Mouse (Mus musculus): ENCODE results near the gene Nfkb2. TPM values are rescaled to one million over a fixed set of nuclear protein-coding genes. Genes with fewer than 3 reads are reported as not detected.

Gene Nfkb2
- polyA plus RNA-seq, 1 experiment, result 67.2 TPM

- Histone ChIP-seq H3K4me3 (no peak overlapping the region), H3K36me3 (ENCODE audit: control insufficient read depth, insufficient read depth) (peaks cover 33% of the 10 kb centered on the region), H3K4me2 (ENCODE audit: low read depth) (no peak overlapping the region), H3K27me3 (ENCODE audit: control insufficient read depth, insufficient read depth, insufficient read length) (no peaks in the 10 kb centered on the region), H3ac (ENCODE audit: control insufficient read depth, insufficient read length) (no peak overlapping the region), H3K79me2 (ENCODE audit: control insufficient read depth, insufficient read depth) (no peaks in the 10 kb centered on the region)
- no peak for TF ChIP-seq MAX (IDR thresholded peaks at IDR 0.05; ENCODE audit: low read depth)
- TF ChIP-seq TCF3 (IDR thresholded peaks at IDR 0.05; ENCODE audit: insufficient read length, low read depth), result no peak
- no peak for TF ChIP-seq USF1 (IDR thresholded peaks at IDR 0.05; ENCODE audit: low read depth)
- TF ChIP-seq MYOD1 (IDR thresholded peaks at IDR 0.05; ENCODE audit: control insufficient read depth in 1 of 3, insufficient read length in 2 of 3, low read depth in 2 of 3), result no peak
- no peak for TF ChIP-seq POLR2AphosphoS2 (IDR thresholded peaks at IDR 0.05; ENCODE audit: insufficient read length, low read depth)
- TF ChIP-seq MYOG (IDR thresholded peaks at IDR 0.05; ENCODE audit: control insufficient read depth in 1 of 3, insufficient read depth in 1 of 3, insufficient read length in 2 of 3, low read depth in 2 of 3), result no peak
- no peak for TF ChIP-seq POLR2A (IDR thresholded peaks at IDR 0.05; ENCODE audit: insufficient read length, low read depth)
- TF ChIP-seq REST (IDR thresholded peaks at IDR 0.05; ENCODE audit: insufficient read depth, insufficient read length), result no peak
These were observed 19.4 kb upstream of the Nfkb2 start for GRCm38 (mm10) chr19:46284686-46285085.

GRCm38 (mm10) chr19:46285631-46286030 is 18.5 kb upstream of the Nfkb2 start:
- Histone ChIP-seq H3K4me2 (ENCODE audit: low read depth) (no peak overlapping the region), H3K36me3 (ENCODE audit: control insufficient read depth, insufficient read depth) (peaks cover 31% of the 10 kb centered on the region), H3K4me3 (no peak overlapping the region), H3K27me3 (ENCODE audit: control insufficient read depth, insufficient read depth, insufficient read length) (no peaks in the 10 kb centered on the region), H3K79me2 (ENCODE audit: control insufficient read depth, insufficient read depth) (no peaks in the 10 kb centered on the region), H3ac (ENCODE audit: control insufficient read depth, insufficient read length) (no peak overlapping the region)
- TF ChIP-seq E2F4 (IDR thresholded peaks at IDR 0.05; ENCODE audit: insufficient read depth) (no peak), SRF (IDR thresholded peaks at IDR 0.05; ENCODE audit: control insufficient read depth, insufficient read length, low read depth) (no peak), CEBPB (IDR thresholded peaks at IDR 0.05; ENCODE audit: insufficient read depth, poor library complexity, severe bottlenecking) (no peak), MAX (IDR thresholded peaks at IDR 0.05; ENCODE audit: low read depth) (no peak), MYOD1 (IDR thresholded peaks at IDR 0.05; ENCODE audit: control insufficient read depth in 1 of 3, insufficient read length in 2 of 3, low read depth in 2 of 3) (no peak), TCF12 (IDR thresholded peaks at IDR 0.05; ENCODE audit: insufficient read depth, poor library complexity, severe bottlenecking) (no peak), POLR2AphosphoS2 (IDR thresholded peaks at IDR 0.05; ENCODE audit: insufficient read length, low read depth) (no peak), POLR2A (IDR thresholded peaks at IDR 0.05; ENCODE audit: insufficient read length, low read depth) (no peak), MYOG (IDR thresholded peaks at IDR 0.05; ENCODE audit: control insufficient read depth in 1 of 3, insufficient read depth in 1 of 3, insufficient read length in 2 of 3, low read depth in 2 of 3) (no peak), TCF3 (IDR thresholded peaks at IDR 0.05; ENCODE audit: insufficient read length, low read depth) (no peak), REST (IDR thresholded peaks at IDR 0.05; ENCODE audit: insufficient read depth, insufficient read length) (no peak), USF1 (IDR thresholded peaks at IDR 0.05; ENCODE audit: low read depth) (no peak)

GRCm38 (mm10) chr19:46286047-46286446 is 18.1 kb upstream of the Nfkb2 start:
- H3K4me3 ChIP-seq, result no peak overlapping the region
- H3K4me2 ChIP-seq (ENCODE audit: low read depth), result no peak overlapping the region
- H3K27me3 ChIP-seq (ENCODE audit: control insufficient read depth, insufficient read depth, insufficient read length), result no peaks in the 10 kb centered on the region
- TF ChIP-seq MYOG (IDR thresholded peaks at IDR 0.05; ENCODE audit: control insufficient read depth in 1 of 3, insufficient read depth in 1 of 3, insufficient read length in 2 of 3, low read depth in 2 of 3), result no peak
- no peak for TF ChIP-seq MYOD1 (IDR thresholded peaks at IDR 0.05; ENCODE audit: control insufficient read depth in 1 of 3, insufficient read length in 2 of 3, low read depth in 2 of 3)
- TF ChIP-seq MAX (IDR thresholded peaks at IDR 0.05; ENCODE audit: low read depth), result no peak
- no peak for TF ChIP-seq USF1 (IDR thresholded peaks at IDR 0.05; ENCODE audit: low read depth)
- TF ChIP-seq TCF12 (IDR thresholded peaks at IDR 0.05; ENCODE audit: insufficient read depth, poor library complexity, severe bottlenecking), result no peak
- no peak for TF ChIP-seq SRF (IDR thresholded peaks at IDR 0.05; ENCODE audit: control insufficient read depth, insufficient read length, low read depth)
- TF ChIP-seq REST (IDR thresholded peaks at IDR 0.05; ENCODE audit: insufficient read depth, insufficient read length), result no peak
- TF ChIP-seq POLR2AphosphoS2 (IDR thresholded peaks at IDR 0.05; ENCODE audit: insufficient read length, low read depth), result no peak
- no peak for TF ChIP-seq CEBPB (IDR thresholded peaks at IDR 0.05; ENCODE audit: insufficient read depth, poor library complexity, severe bottlenecking)
- no peak for TF ChIP-seq TCF3 (IDR thresholded peaks at IDR 0.05; ENCODE audit: insufficient read length, low read depth)
- no peak for TF ChIP-seq E2F4 (IDR thresholded peaks at IDR 0.05; ENCODE audit: insufficient read depth)
- no peak for TF ChIP-seq POLR2A (IDR thresholded peaks at IDR 0.05; ENCODE audit: insufficient read length, low read depth)
- no peaks in the 10 kb centered on the region for H3K79me2 ChIP-seq (ENCODE audit: control insufficient read depth, insufficient read depth)
- no peak overlapping the region for H3ac ChIP-seq (ENCODE audit: control insufficient read depth, insufficient read length)
- peaks cover 31% of the 10 kb centered on the region for H3K36me3 ChIP-seq (ENCODE audit: control insufficient read depth, insufficient read depth)

GRCm38 (mm10) chr19:46286926-46287325 is 17.2 kb upstream of the Nfkb2 start:
- Histone ChIP-seq H3K36me3 (ENCODE audit: control insufficient read depth, insufficient read depth) (peaks cover 25% of the 10 kb centered on the region), H3K27me3 (ENCODE audit: control insufficient read depth, insufficient read depth, insufficient read length) (no peaks in the 10 kb centered on the region), H3ac (ENCODE audit: control insufficient read depth, insufficient read length) (no peak overlapping the region), H3K4me2 (ENCODE audit: low read depth) (no peak overlapping the region), H3K4me3 (no peak overlapping the region), H3K79me2 (ENCODE audit: control insufficient read depth, insufficient read depth) (no peaks in the 10 kb centered on the region)
- TF ChIP-seq TCF3 (IDR thresholded peaks at IDR 0.05; ENCODE audit: insufficient read length, low read depth) (no peak), E2F4 (IDR thresholded peaks at IDR 0.05; ENCODE audit: insufficient read depth) (no peak), REST (IDR thresholded peaks at IDR 0.05; ENCODE audit: insufficient read depth, insufficient read length) (no peak), USF1 (IDR thresholded peaks at IDR 0.05; ENCODE audit: low read depth) (no peak), TCF12 (IDR thresholded peaks at IDR 0.05; ENCODE audit: insufficient read depth, poor library complexity, severe bottlenecking) (no peak), SRF (IDR thresholded peaks at IDR 0.05; ENCODE audit: control insufficient read depth, insufficient read length, low read depth) (no peak), POLR2AphosphoS2 (IDR thresholded peaks at IDR 0.05; ENCODE audit: insufficient read length, low read depth) (no peak), MYOD1 (IDR thresholded peaks at IDR 0.05; ENCODE audit: control insufficient read depth in 1 of 3, insufficient read length in 2 of 3, low read depth in 2 of 3) (no peak), MYOG (IDR thresholded peaks at IDR 0.05; ENCODE audit: control insufficient read depth in 1 of 3, insufficient read depth in 1 of 3, insufficient read length in 2 of 3, low read depth in 2 of 3) (no peak), POLR2A (IDR thresholded peaks at IDR 0.05; ENCODE audit: insufficient read length, low read depth) (no peak), MAX (IDR thresholded peaks at IDR 0.05; ENCODE audit: low read depth) (no peak), CEBPB (IDR thresholded peaks at IDR 0.05; ENCODE audit: insufficient read depth, poor library complexity, severe bottlenecking) (no peak)
